Mouse (Mus musculus) thymus, adult 2 months (tissue): ENCODE data around the gene Fam71f1. TPM values are rescaled to one million over a fixed set of nuclear protein-coding genes. Genes with fewer than 3 reads are reported as not detected.

ENCODE experiments used
- DNase-seq: peaks from one replicate; pipeline ENCODE4 v3.0.0; 2021
- H3K27ac ChIP-seq: fragments of 200-500 bp; 2 replicates; pipeline ENCODE4 v1.5.1; 2012; ENCODE audit warnings: low read length, control low read depth; ENCODE audit not compliant: control insufficient read depth, insufficient read depth
- H3K27me3 ChIP-seq: fragments of 200-500 bp; 2 replicates; pipeline ENCODE4 v1.6.1; 2012; ENCODE audit warnings: mild to moderate bottlenecking, low read length, moderate library complexity, mixed read lengths; ENCODE audit not compliant: control insufficient read depth, insufficient read depth
- H3K36me3 ChIP-seq: fragments of 200-500 bp; 2 replicates; pipeline ENCODE4 v1.6.1; 2012; ENCODE audit warnings: mild to moderate bottlenecking, low read length, moderate library complexity; ENCODE audit not compliant: control insufficient read depth, insufficient read depth
- H3K4me1 ChIP-seq: fragments of 200-500 bp; replicated peaks from 2 replicates; pipeline ENCODE4 v1.6.1; 2012; ENCODE audit warnings: low read length; ENCODE audit not compliant: control insufficient read depth, insufficient read depth
- H3K4me3 ChIP-seq: fragments of 200-500 bp; 2 replicates; pipeline ENCODE4 v1.5.1; 2012; ENCODE audit warnings: mild to moderate bottlenecking, low read length, control low read depth, moderate library complexity; ENCODE audit not compliant: control insufficient read depth, insufficient read depth
- CTCF ChIP-seq: fragments of 200-500 bp; IDR thresholded peaks from 2 replicates; pipeline ENCODE4 v1.5.1; 2012; ENCODE audit warnings: mild to moderate bottlenecking, control low read depth, low read length, moderate library complexity, borderline replicate concordance; ENCODE audit not compliant: control insufficient read depth, poor library complexity, insufficient read depth; ENCODE audit errors: extremely low read depth
- POLR2A ChIP-seq: fragments of 200-500 bp; IDR thresholded peaks from 2 replicates; pipeline ENCODE4 v1.6.1; 2012; ENCODE audit warnings: mild to moderate bottlenecking, low read length, control low read depth, moderate library complexity; ENCODE audit not compliant: control insufficient read depth, poor library complexity, insufficient read depth; ENCODE audit errors: extremely low read depth
- WGBS: fragments of 180-500 bp; shearing (Covaris S2); methylation state at CpG from one replicate; pipeline ENCODE4 v1.1.7; 2018; 5-methylcytosine and 5-hydroxymethylcytosine counted together
- polyA plus RNA-seq: library from polyadenylated mRNA; depleted of rRNA; stranded (reverse); fragments of >200 nt; gene quantifications from 2 replicates; pipeline ENCODE4 v1.2.3, GENCODE M21; 2012; rRNA removed

Fam71f1 gene
- polyA plus RNA-seq = not detected in 2 replicates

GRCm38 (mm10) chr6:29318879-29319278 is at the start of gene Fam71f1:
Gene Fam71f1, plus strand, starts transcription at chr6:29319140.
- Histone ChIP-seq H3K4me3 (no peak within 1 kb of the TSS), H3K4me1 (peaks cover 3% of the 10 kb centered on the region), H3K36me3 (no peaks in the 10 kb centered on the region), H3K27me3 (no peaks in the 10 kb centered on the region), H3K27ac (no peak within 1 kb of the TSS)
- no peak for DNase-seq
- TF ChIP-seq CTCF = no peak
- no peak for TF ChIP-seq POLR2A
- 72% methylated on average over 5 of the region's 5 CpGs for WGBS

DNA sequence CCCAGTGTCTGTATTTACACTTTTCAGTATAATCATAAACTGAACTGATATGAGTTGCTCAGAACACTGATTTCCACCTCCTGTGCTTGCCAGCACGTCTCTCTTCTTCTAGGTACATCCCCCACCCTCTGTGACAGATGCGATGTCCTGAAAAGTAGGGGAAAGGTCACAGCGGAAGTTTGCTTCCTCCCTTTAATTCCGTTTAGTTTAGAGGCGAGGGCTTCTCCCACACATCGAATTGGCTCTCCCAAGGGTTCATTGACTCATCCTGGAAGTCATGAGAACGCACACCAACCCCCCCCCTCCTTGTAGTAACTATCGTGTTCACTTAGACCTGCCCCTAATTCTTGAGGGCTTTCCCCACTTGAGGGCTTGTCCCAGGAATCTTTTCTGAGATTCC is 48.0 kb upstream of the Fam71f1 start:
- WGBS = 2% methylated on average over 8 of the region's 8 CpGs

GRCm38 (mm10) chr6:29272312-29273072 is 46.4 kb upstream of the Fam71f1 start, which contains the start of gene Hilpda:
Gene Hilpda, plus strand, starts transcription at chr6:29272488.
- peak within 1 kb of the TSS; percentile 78 for H3K4me3 ChIP-seq
- TF ChIP-seq POLR2A (peak; percentile 84; the same call in 1 of the 2 replicates), CTCF (0 out of 2 replicates have a peak, but pooled peaks have one; percentile 34)
- no peaks in the 10 kb centered on the region for H3K27me3 ChIP-seq
- H3K36me3 ChIP-seq = 0 out of 2 replicates have a peak, but pooled peaks cover 3% of the 10 kb centered on the region
- H3K27ac ChIP-seq = peak within 1 kb of the TSS; percentile 54; the same call in 1 of the 2 replicates
- DNase-seq = peak; percentile 87
- WGBS = under 1% methylated on average over 46 of the region's 46 CpGs
- H3K4me1 ChIP-seq = peaks cover 16% of the 10 kb centered on the region

More for the DNA sequence above, 48.0 kb upstream of the Fam71f1 start:
- peak overlapping the region; percentile 17 for H3K4me3 ChIP-seq
- H3K4me1 ChIP-seq = peaks cover 16% of the 10 kb centered on the region
- 0 out of 2 replicates have a peak, but pooled peaks cover 3% of the 10 kb centered on the region for H3K36me3 ChIP-seq
- no peak overlapping the region; the same call in 1 of the 2 replicates for H3K27ac ChIP-seq
- peak; percentile 31 for DNase-seq
- no peak for TF ChIP-seq POLR2A
- no peak for TF ChIP-seq CTCF
- H3K27me3 ChIP-seq = no peaks in the 10 kb centered on the region

- TF ChIP-seq POLR2A (no peak), CTCF (no peak)
- H3K36me3 ChIP-seq = 0 out of 2 replicates have a peak, but pooled peaks cover 3% of the 10 kb centered on the region
- no peak overlapping the region for H3K4me3 ChIP-seq
- H3K27me3 ChIP-seq = no peaks in the 10 kb centered on the region
- no peak overlapping the region for H3K27ac ChIP-seq
- DNase-seq = no peak
- over 99% methylated on average over 5 of the region's 5 CpGs for WGBS
- peaks cover 6% of the 10 kb centered on the region for H3K4me1 ChIP-seq
Measured at GRCm38 (mm10) chr6:29276746-29277145, 42.2 kb upstream of the Fam71f1 start.

GRCm38 (mm10) chr6:29278513-29279267 is 40.2 kb upstream of the Fam71f1 start:
- Histone ChIP-seq H3K4me3 (no peak overlapping the region), H3K27ac (no peak overlapping the region), H3K4me1 (0 out of 2 replicates have a peak, but pooled peaks cover 3% of the 10 kb centered on the region), H3K27me3 (no peaks in the 10 kb centered on the region), H3K36me3 (0 out of 2 replicates have a peak, but pooled peaks cover 3% of the 10 kb centered on the region)
- WGBS = 52% methylated on average over 8 of the region's 8 CpGs
- peak; percentile 35 for DNase-seq
- TF ChIP-seq CTCF (no peak), POLR2A (no peak)

DNA sequence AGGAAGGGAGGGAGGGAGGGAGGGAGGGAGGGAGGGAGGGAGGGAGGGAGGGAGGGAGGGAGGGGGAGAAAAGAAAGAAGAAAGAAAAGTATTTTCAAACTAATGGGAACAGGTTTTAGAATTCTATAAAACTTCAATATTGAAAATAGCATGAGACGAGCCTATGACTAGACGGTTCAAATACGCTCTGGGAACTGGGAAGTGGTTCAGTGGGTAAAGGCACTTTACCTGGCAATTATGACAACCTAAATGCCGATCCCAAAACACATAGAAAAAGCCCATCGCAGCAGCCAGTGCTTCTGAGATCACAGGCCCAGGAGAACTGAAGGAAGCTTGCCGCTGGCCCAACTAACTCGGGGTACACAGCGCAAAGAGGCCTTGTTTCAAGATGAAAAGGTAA is 39.6 kb upstream of the Fam71f1 start, which contains the start of gene Fam71f2:
TSS of gene Fam71f2 (plus strand) at position 301 of the 400 bp plus-strand sequence.
- 86% methylated on average over 8 of the region's 8 CpGs for WGBS
- no peak within 1 kb of the TSS for H3K4me3 ChIP-seq
- no peaks in the 10 kb centered on the region for H3K27me3 ChIP-seq
- TF ChIP-seq POLR2A (no peak), CTCF (no peak)
- no peaks in the 10 kb centered on the region for H3K4me1 ChIP-seq
- no peak for DNase-seq
- 0 out of 2 replicates have a peak, but pooled peaks cover 3% of the 10 kb centered on the region for H3K36me3 ChIP-seq
- no peak within 1 kb of the TSS for H3K27ac ChIP-seq
